Mouse (Mus musculus): ENCODE results near the gene Gm4340. TPM values are rescaled to one million over a fixed set of nuclear protein-coding genes. Genes with fewer than 3 reads are reported as not detected.

The Gm4340 gene
- polyA plus RNA-seq, 1 experiment from 2014 or later: not detected

DNA sequence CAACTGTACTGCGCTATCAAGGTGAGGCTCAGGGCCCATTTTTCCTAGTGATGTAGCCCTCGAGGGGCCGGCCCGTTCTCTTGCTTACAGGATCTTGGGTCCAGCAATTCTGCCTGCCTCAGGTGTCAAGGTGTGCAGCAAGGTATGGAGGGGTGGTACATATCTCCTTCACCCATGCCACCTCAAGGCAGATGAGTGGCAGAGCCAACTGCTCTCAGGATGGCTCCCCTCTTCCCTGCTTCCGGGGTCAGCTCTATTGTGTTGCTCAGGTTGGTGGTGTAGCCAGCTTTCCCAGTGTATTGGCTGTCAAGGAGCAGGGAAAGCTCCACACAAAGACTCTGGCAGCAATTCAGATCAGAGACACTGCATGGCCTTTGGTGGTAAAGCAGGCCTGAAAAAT lies 20.7 kb downstream of the Gm4340 start:
- no peak overlapping the region for H3K4me2 ChIP-seq (replicated peaks; ENCODE audit: low read depth, low read length)
- no peaks in the 10 kb centered on the region for H3K4me1 ChIP-seq (ENCODE audit: control insufficient read depth, insufficient read depth, low read length)
- H3K36me3 ChIP-seq (ENCODE audit: control insufficient read depth, insufficient read depth, low read length): no peaks in the 10 kb centered on the region
- no peaks in the 10 kb centered on the region for H3K9me3 ChIP-seq (ENCODE audit: control insufficient read depth, low read depth, low read length)
- 85% methylated on average over 5 of the region's 5 CpGs for WGBS
- no peak overlapping the region for H3K4me3 ChIP-seq (ENCODE audit: low read depth, low read length)
- H3K9ac ChIP-seq (replicated peaks; ENCODE audit: low read depth, low read length): no peak overlapping the region
- no peak for ATAC-seq (ENCODE audit: insufficient number of reproducible peaks, insufficient read depth, low FRiP score, low read depth)
- H3K27me3 ChIP-seq (ENCODE audit: control insufficient read depth, insufficient read depth, low read length): no peaks in the 10 kb centered on the region
- H3K27ac ChIP-seq (ENCODE audit: low read length): no peak overlapping the region

DNA sequence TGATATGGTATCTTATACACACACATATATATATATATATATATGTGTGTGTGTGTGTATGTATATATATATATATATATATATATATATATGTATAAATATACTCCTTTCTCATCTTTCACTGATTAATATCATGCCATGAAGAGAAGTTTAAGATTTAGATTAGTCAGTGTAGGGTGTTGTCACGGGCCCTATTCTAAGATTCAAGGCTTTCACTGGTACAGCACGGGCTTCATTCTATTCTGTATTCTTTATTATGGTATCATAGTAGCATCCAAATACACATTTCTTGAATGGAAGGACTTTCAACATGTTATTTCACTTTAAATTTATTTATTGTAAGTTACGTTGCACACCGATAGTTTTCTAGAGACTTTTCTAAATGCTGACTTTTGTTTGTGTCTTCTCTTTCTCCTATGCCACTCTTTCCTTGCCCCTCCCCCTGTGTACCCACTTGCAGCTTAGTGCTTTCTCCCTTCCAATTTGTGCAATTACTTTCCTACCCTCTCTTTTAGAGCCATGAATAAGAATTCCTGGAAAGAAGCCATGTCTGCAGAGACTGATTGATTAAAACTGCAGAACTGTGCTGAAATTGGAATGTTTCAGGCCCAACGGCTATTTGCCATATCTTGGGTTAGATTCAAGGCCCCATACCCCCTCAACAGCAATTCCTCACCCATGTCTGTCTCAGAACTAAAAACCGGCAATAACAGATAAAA lies 26.6 kb downstream of the Gm4340 start:
- Histone ChIP-seq H3K27ac (ENCODE audit: low read length) (no peak overlapping the region), H3K36me3 (ENCODE audit: control insufficient read depth, insufficient read depth, low read length) (no peaks in the 10 kb centered on the region), H3K9ac (replicated peaks; ENCODE audit: low read depth, low read length) (no peak overlapping the region), H3K4me1 (ENCODE audit: control insufficient read depth, insufficient read depth, low read length) (no peaks in the 10 kb centered on the region), H3K4me3 (ENCODE audit: low read depth, low read length) (no peak overlapping the region), H3K27me3 (ENCODE audit: control insufficient read depth, insufficient read depth, low read length) (no peaks in the 10 kb centered on the region), H3K9me3 (ENCODE audit: control insufficient read depth, low read depth, low read length) (no peaks in the 10 kb centered on the region), H3K4me2 (replicated peaks; ENCODE audit: low read depth, low read length) (no peak overlapping the region)
- no peak for ATAC-seq (ENCODE audit: insufficient number of reproducible peaks, insufficient read depth, low FRiP score, low read depth)
- WGBS: 76% methylated on average over 6 of the region's 6 CpGs

Other genes starting within 250 kb of the Gm4340 start
- not detected in 2 replicates for gene Gm21293, start 51.1 kb upstream of the Gm4340 start, polyA plus RNA-seq (2014; fragmentation: Nextera tagmentation; extraction: Ambion mirVana)
- not detected in 2 replicates for gene Gm6763, start 42.5 kb upstream of the Gm4340 start, polyA plus RNA-seq (2014; fragmentation: Nextera tagmentation; extraction: Ambion mirVana)
- gene Gm8764, start 34.0 kb upstream of the Gm4340 start, polyA plus RNA-seq (2014; fragmentation: Nextera tagmentation; extraction: Ambion mirVana): not detected in 2 replicates
- gene Gm21304, start 25.5 kb upstream of the Gm4340 start, polyA plus RNA-seq (2014; fragmentation: Nextera tagmentation; extraction: Ambion mirVana): not detected in 2 replicates
- gene Gm21312, start 17.0 kb upstream of the Gm4340 start, polyA plus RNA-seq (2014; fragmentation: Nextera tagmentation; extraction: Ambion mirVana): not detected in 2 replicates
- gene Gm20765, start 8.5 kb upstream of the Gm4340 start, polyA plus RNA-seq (2014; fragmentation: Nextera tagmentation; extraction: Ambion mirVana): not detected in 2 replicates